Mouse (Mus musculus) liver, adult 2 months (tissue): ENCODE measurements around the gene Srsf10.

Source experiments
- CTCF ChIP-seq: fragments of 200-500 bp; IDR thresholded peaks from 2 replicates; pipeline ENCODE4 v1.5.1; 2011; ENCODE audit warnings: low read depth, low read length, control low read depth
- POLR2A ChIP-seq: fragments of 200-500 bp; IDR thresholded peaks from 2 replicates; pipeline ENCODE4 v1.6.1; 2011; ENCODE audit warnings: low read length, control low read depth; ENCODE audit not compliant: insufficient read depth; ENCODE audit errors: extremely low read depth

- no peak for TF ChIP-seq CTCF
- TF ChIP-seq POLR2A, result no peak
Measured at GRCm38 (mm10) chr4:135895071-135895571, 39.6 kb downstream of the Srsf10 start, which contains the start of gene Cnr2.
